Mouse (Mus musculus) R1 (cell line): Measurements from ENCODE around the gene Naa35.

ENCODE experiments used
- DNase-seq: peaks from one replicate; pipeline ENCODE4 v3.0.0-alpha.2; 2018; ENCODE audit warnings: low read depth, low spot score

Gene Naa35

DNA sequence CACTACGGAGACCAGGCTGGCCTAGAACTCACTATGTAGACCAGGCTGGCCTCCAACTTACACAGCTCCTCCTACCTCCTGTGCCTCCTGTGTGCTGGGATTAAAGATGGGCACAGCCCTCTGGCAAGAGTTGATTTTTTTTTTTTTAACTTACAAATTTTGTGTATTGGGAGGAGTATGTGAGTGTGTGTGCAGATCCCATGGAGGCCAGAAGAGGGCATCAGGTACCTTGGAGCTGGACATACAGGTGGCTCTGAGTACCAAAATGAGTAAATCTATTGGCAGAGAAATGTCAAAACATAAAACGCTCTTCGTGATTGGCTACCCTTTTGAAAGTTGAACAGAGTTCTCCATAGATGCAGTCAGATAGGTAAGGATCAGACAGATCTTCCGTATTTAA lies 4.1 kb upstream of the Naa35 start:
- DNase-seq = peak; percentile 83

DNA sequence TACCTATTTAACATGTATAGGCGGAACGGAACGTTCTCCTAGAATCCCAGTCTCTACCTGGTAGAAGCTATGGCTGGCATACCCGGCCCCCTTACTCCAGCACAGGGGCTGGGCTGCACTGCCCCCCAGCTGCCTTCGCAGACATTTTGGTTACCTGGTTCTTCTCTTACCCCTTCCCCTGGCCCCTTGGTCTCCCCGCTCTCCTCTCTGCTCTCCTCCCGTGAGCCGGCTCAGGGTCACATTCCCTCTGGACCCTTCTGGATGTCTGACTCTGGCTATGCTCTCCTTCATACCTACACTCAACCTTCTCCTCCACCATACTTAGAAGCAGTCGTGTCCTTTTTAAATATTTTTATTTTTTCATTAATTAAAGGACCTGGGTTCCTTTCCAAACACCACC lies 578 bp upstream of the Naa35 start:
- DNase-seq = peak; percentile 38

DNA sequence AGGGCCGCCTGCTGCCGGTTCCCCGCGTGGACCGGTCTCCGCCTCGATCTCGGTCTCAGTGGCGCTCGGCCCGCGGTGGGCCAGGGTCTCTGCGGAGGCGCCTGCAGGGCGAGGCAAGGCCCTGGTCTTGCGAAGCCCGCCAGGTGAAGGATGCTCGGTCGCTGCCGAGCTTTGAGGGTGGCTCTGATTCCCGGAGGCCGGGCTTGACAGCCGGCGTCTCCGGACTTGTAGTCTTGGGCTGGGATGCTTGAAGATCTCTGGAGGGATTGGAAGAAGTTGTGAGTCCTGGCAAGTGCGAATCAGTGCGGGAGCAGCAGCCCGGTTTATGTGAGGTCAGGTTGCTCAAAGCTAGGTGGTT lies 568 bp downstream of the Naa35 start:
- DNase-seq = peak; percentile 58

DNA sequence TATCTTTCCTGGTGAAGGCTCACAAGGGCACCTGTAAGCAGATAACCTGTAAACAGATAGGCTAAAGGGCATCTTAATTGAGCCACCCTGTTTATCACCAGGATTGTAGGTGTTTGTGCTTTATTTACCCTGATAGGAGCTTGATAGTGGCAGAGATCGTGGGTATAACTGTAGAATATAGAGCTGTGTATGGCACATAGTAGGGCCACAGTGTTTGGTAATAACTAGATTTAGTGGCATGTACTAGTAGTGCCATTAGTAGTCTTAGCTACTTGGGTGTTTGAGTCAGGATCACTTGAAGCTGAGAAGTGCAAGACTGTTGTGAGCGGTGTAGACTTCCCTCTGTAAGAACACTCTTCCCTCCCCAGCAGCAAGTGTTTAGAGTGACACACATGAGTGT lies 2.1 kb downstream of the Naa35 start:
- DNase-seq = no peak

DNA sequence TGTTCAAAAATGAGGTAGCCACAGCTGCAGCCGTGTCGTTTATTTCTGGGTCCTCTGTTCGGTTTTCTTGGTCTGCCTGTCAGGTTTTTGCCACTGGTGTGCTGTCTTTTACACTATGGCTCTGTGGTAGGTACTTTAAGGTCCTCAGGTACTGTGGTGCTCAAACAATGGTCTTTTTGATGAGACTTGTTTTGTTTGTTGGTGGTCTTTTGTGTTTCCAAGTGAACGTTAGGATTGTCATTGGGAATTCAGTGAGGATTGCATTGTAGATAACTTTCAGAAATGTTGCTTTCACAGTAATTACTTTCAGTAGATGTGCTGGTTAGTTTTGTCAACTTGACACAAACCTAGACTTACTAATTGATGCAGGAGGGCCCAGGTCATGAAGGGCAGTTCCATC lies 4.6 kb downstream of the Naa35 start:
- DNase-seq = peak; percentile 37

DNA sequence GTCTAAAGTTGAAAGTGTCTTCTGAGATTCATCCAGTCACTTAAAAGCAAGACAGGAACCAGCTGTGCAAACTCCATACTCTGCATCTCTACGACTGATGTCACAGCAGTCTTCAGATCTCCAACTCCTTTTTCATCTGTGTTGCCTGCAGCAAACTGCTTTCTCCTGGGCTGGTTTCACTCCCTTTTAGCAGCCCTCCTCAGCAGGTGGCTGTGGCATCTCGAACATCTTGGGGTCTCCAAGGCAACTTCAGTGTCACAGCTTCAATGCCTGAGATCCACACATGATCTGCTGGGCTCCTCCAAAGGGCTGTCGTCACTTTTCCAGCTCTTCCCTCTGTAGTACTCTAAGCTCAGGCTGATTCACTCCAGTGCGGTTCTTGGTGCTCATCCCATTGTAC lies 5.6 kb downstream of the Naa35 start:
- no peak for DNase-seq

DNA sequence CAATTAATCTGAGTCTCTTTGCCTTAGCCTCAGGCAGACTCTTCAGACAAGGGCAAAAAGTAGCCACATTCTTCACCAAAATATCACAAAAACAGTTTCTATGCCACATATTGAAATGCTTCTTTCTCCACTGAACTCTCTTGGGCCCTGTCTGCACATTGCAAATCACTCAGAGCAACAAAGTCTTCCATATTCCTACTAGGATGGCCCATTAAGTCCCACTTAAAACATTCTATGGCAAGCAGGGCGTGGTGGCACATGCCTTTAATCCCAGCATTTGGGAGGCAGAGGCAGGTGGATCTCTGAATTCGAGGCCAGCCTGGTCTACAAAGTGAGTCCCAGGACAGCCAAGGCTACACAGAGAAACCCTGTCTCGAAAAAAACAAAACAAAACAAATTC lies 7.0 kb downstream of the Naa35 start:
- DNase-seq = peak; percentile 57

DNA sequence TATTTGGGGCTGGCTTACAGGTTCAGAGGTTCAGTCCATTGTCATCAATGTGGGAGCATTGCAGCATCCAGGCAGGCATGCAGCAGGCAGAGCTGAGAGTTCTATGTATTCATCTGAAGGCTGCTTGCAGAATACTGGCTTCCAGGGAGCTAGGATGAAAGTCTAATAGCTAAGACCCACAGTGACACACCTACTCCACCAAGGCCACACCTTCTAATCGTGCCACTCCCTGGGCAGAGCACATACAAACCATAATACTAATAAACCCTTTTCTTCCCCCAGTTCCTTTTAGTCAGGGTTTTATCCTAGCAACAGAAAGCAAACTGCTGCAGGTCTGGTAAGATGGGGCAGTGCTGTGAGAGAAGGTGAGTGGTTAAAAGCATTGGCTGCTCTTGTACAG lies 7.6 kb downstream of the Naa35 start:
- DNase-seq = no peak

DNA sequence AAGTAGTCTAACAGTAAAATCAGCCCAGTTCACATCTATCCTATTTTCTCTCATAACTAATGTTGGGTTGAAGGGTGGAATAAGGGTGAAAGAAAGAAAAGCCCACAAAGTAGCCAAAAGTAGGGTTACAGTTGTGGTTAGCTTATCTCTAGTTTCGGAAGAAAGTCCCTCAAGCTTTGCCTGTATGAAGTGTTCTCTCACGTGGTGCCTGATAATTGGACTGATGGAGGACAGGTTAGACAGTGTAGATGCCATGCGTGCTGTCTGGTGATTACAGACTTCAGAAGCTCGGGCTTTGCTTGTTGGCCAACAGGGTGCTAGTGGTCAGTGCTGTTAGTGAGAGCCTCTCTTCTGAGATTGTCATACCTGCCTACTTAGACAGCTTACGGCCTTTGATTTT lies 18.0 kb downstream of the Naa35 start:
- DNase-seq = no peak

DNA sequence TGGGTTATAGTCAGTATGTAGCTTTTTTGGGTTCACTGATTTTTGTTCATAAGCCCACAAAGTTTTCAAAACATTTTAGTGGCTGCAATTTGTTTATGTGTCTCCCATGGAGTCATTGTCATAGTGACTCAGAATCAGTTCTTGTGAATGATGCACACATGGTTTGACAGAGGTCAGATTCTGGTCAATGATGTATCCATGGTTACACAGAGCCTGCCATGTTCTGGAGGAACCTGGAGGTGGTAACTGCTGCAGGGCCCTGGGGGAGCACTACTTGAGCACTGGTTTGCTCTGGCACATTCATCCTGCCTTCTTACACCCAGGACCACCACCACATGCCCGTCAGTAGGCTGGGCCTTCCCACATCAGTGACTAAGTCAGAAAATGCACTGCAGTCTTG lies 19.5 kb downstream of the Naa35 start:
- DNase-seq = no peak

DNA sequence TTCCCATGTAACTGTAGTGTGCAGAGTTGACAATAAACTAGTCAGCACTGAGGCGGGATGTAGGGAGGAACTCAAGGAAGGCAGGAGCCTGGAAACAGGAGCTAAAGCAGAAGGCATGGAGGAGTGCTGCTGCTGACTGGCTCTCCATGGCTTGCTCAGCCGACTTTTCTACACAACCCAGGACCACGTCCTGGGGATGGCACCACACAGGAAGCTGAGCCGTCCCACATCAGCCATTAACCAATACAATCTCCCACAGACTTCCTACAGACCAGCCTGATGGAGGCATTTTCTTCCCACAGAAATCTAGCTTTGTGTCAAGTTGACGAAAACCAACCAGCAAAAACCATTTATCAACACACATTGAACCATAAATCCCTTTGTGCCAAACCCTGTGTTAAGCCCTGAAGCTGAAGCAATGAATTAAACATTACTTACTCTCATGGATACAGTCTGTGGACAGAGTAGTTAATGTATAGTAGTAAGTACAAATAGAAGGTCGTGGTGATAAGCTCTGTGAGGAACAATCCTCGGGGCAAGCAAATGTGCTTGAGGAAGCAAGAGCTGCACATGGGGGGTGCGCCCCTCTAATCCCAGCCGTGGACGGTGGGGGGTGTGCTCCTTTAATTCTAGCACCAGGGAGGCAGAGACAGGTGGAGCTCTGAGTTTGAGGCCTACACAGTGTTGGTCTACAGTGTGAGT lies 20.3 kb downstream of the Naa35 start:
- no peak for DNase-seq

DNA sequence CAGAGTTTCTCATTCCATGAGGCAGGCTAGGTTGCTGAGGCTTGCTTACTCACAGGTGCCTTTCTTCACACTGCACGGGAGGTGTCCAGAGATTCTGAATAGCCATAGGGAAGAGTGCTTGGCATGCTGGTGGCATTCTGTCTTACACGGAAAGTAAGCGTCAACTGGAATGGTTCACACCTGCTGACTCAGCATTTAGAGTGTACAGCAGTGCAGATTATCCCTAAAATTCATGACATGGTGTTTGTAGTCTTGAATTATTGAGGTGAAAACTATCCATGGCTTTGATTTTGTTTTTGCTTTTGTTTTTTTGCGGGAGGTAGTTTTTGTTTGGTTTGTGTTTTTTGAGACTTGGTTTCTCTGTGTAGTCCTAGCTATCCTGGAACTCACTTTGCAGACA lies 24.8 kb downstream of the Naa35 start:
- no peak for DNase-seq

DNA sequence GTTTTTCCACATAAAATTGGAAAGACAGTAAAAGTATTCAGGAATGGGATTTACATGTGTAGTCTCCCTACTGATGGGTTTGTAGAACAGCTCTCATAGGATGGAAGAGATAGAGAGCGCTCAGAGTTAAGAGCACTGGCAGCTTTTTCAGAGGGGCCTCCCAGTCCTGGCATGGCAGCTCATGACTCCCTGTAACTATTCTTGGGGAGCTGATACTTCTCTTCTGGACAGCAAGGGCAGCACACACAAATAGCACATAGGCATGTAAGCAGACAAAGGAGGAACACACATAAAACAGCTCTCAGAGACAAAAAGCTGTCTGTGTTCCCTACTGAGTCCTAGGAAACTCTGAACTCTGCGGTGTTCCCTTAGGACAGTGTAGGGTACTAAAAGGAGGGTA lies 25.4 kb downstream of the Naa35 start:
- DNase-seq = no peak

DNA sequence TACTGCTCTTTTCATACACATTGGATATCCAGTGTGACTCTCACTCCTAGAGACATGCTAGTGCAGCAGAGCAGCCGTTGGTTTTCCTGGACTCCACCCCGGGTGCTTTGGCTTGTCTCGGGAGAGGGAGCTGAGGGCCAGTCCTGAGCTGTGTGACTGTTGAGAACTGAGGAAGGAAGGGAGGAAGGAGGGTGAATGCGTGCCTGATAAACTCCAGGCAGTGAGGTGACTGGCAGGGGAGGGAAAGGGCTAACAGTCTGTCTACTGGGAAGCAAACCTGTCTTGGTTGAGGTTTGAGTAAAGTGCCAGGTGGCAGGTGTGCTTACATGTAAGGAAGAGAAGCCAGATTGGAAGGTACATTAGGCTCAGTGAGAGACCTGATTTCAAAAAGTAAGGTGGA lies 28.8 kb downstream of the Naa35 start:
- no peak for DNase-seq

DNA sequence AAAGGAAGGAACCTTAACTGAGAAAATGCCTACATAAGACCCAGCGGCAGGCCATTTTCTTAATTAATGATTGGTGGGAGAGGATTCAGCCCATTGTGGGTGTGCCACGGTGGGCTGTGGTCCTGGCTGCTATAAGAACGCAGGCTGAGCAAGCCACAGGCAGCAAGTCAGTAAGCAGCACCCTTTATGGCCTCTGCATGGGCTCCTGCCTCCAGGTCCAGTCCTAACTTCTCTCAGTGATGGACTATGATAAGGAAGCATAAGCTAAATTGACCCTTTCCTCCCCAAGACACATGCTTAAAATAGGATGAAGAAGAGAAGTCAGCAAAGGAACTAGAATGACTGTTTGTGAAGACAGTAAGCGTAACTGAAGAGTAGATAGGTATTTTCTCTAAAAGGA lies 30.1 kb downstream of the Naa35 start:
- no peak for DNase-seq

DNA sequence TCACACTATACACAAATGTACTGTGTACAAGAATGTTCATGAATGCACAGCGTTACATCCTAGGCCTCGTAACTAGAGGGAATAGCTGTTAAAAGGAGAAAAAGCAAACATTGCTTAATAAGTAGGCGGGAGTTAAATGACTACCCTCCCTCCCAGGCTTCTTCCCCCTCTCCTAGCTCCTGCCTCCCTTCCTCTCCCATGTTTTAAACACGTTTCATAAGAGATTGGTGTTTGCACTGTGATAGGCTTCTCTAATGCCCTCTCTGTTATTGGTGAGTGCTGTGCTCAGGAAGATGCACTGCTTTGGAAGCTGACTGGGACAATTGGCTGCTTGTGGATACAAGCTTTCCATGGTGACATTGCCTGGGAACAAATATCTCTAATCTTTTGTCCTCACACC lies 30.5 kb downstream of the Naa35 start:
- no peak for DNase-seq

DNA sequence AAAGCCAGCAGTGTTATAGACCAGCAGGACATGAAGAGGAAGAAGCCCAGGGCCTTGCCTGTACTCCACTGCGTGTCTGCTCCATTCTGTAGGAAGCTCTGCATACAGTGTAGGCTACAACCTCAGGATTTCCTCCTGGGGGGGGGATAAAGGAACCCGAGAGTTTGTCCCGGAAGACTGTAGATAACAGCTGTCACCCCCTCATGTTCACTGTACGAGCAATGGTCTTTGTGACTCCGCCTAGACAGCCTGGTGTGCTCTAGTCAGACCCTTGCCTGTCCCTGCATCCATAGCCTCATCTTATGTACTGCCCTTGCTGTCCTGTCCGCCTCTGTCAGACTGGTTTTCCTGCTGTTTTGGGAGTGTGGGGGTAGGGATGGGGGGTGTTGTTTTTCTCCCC lies 33.4 kb downstream of the Naa35 start:
- no peak for DNase-seq

DNA sequence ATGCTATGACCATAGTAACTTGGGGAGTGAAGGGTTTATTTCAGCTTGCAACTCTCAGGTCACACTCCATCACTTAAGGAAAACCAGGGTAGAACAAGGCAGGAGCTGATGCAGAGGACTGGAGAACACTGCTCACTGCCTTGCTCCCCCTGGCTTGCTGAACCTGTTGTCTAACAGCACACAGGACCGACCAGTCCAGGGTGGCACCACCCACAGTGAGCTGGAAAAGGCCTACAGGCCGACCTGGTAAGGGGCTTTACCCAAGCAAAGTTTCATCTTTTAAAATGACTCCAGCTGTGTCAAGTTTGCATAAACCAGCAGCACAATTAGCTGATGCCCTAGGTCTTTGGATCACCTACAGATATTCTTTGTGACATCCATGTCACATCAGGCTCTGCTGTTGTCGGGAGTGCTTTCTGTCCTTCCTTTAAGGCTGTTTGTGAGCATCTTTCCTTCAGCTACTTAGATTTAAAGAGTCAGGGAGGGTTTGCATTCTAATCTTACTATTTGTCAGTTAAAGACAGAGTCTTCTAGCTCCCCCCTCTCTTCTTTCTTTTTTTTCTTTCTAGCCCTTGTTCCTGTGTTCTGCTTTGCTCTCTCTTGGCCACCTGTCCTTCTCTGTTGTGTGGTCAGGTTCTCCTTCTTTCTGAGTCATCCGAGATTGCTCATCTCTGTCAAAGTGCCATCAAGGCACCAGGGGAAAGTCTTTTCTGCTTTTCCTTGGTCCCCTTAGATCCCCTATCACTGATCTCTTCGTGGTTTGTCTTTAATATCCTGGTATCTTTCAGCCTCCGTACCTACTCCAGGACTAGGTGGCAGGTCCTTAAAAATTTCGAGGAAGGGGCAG lies 36.8 kb downstream of the Naa35 start:
- no peak for DNase-seq

DNA sequence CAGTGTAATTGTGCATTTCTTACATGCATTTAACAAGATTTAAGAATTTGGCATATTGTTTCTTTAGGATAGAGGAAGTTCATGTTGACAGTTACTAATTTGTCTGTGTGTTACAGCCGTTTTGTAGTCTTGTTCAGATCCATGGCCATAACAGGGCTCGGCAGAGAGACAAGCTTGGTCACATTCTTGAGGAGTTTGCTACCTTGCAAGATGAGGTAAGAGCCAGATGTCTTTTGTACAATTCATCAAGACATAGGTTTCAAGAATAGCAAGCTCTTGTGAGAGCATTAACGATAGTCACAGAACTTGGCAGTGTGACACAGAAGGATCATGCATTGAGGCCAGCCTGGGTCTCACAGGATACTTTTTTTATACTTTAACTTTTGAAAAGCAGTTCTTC lies 39.3 kb downstream of the Naa35 start:
- no peak for DNase-seq

DNA sequence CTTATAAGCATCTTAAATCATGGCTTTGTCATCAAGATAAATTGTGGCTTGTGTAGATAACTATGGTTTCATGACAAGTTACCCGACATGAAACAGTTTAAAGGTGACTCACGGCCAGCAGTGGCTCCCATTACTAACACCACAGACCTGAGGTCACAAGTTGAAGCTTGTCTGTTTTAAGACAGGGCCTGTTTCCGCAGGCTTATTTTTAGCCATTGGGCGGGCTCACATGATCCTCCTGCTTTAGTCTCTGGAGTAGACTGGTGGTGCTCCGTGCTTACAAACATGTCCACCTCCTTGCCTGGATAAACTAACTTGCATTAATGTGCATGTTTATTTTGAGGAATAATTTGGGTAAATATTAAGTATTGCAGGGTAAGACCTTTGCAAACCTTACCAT lies 39.8 kb downstream of the Naa35 start:
- no peak for DNase-seq

DNA sequence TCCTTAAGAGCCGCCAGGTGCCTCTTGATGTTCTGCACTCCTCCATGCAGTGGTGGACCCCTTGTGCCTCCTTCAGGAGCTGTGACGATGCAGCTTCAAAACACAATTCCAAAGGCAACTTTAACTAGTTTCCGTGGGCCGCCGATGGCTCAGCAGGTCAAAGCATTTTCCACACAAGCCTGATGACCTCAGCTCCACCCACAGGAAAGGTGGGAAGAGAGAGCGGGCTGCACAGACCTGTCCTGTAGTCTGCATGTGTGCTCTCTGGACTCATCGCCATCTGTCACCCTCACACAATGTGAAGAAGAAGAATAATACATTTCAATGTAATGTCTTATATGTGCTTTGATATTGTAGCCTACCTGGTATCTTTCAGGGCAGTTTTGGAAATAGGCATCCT lies 41.7 kb downstream of the Naa35 start:
- no peak for DNase-seq

DNA sequence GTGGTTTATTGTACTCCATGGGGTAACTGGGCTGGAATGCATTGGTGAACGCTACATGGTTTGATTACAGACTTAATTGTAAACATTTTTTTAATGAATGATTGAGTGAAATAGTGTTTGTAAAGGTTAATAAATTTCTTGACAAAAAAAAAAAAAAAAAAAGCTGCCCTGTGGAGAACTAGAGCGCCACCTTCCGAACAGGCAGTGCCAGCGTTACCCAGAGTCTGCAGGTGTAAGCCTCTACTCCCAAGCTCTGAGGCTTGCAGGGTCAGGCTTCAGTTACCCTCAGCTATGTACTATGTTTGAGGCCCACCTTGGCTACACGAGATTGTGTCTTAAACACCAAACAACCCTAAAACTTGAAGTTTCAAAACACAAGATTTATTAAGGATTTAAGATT lies 49.6 kb downstream of the Naa35 start:
- peak; percentile 42 for DNase-seq

DNA sequence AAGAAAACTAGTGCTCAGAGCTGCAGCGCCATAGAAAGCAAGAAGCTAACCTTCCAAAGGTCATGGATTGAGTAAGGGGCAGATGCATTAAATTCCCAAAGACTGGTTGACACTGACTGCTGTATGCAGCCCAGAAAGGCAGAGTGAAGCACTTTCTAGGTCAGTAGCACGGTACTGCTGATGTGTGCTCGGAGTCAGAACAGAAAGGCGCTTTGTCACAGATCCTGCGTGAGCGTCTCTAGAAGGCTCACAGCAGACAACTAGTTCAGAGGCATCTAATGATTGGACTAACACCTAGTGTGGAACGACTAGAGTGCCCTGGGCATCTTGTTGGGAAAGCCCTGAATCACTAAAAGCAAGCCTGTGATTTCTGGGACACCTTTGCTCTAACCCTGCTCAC lies 52.7 kb downstream of the Naa35 start:
- DNase-seq = no peak
